Mouse (Mus musculus) neural tube, embryonic 14.5 days (tissue): ENCODE data around the gene Krt13. TPM values are rescaled to one million over a fixed set of nuclear protein-coding genes. Genes with fewer than 3 reads are reported as not detected.

Source experiments
- ATAC-seq: fragments of 200-750 bp; cut with Nextera tagmentation; 2 replicates; pipeline ENCODE4 v1.8.0; 2017; ENCODE audit warnings: low read depth, mild to moderate bottlenecking, moderate TSS enrichment, moderate library complexity
- H3K27ac ChIP-seq: fragments of 300-500 bp; sonication (generic); 2 replicates; pipeline ENCODE4 v1.5.1; 2014; ENCODE audit warnings: low read depth, mild to moderate bottlenecking, control low read depth, low read length, moderate library complexity, mixed read lengths
- H3K27me3 ChIP-seq: fragments of 300-500 bp; sonication (generic); 2 replicates; pipeline ENCODE4 v1.6.1; 2014; ENCODE audit warnings: low read length; ENCODE audit not compliant: control insufficient read depth, insufficient read depth
- H3K36me3 ChIP-seq: fragments of 300-500 bp; sonication (generic); 2 replicates; pipeline ENCODE4 v1.6.1; 2014; ENCODE audit warnings: low read length, mixed read lengths; ENCODE audit not compliant: control insufficient read depth, insufficient read depth
- H3K4me1 ChIP-seq: fragments of 300-500 bp; sonication (generic); 2 replicates; pipeline ENCODE4 v1.6.1; 2014; ENCODE audit warnings: low read length; ENCODE audit not compliant: control insufficient read depth, insufficient read depth
- H3K4me2 ChIP-seq: fragments of 300-500 bp; sonication (generic); 2 replicates; pipeline ENCODE4 v1.6.1; 2014; ENCODE audit warnings: mild to moderate bottlenecking, low read depth, low read length, control low read depth
- H3K4me3 ChIP-seq: fragments of 300-500 bp; sonication (generic); 2 replicates; pipeline ENCODE4 v1.5.1; 2014; ENCODE audit warnings: low read depth, low read length, control low read depth, mixed read lengths
- H3K9ac ChIP-seq: fragments of 300-500 bp; sonication (generic); replicated peaks from 2 replicates; pipeline ENCODE4 v1.6.1; 2014; ENCODE audit warnings: low read depth, mild to moderate bottlenecking, control low read depth, low read length, mixed read lengths
- H3K9me3 ChIP-seq: fragments of 300-500 bp; sonication (generic); 2 replicates; pipeline ENCODE4 v1.6.1; 2016; ENCODE audit warnings: low read length; ENCODE audit not compliant: control insufficient read depth
- WGBS: fragments of 180-500 bp; shearing (Covaris S2); extraction: QIAGEN DNeasy Blood & Tissue Kit; methylation state at CpG from one replicate; pipeline ENCODE4 v1.1.7; 2014; 5-methylcytosine and 5-hydroxymethylcytosine counted together
- polyA plus RNA-seq: library from polyadenylated mRNA; unstranded; fragments of >200 nt; fragmentation: Nextera tagmentation; extraction: Ambion mirVana; gene quantifications from 2 replicates; pipeline ENCODE4 v1.2.1, GENCODE M21; 2014

Krt13 gene
- polyA plus RNA-seq, 1 experiment from 2014 or later = not detected

DNA sequence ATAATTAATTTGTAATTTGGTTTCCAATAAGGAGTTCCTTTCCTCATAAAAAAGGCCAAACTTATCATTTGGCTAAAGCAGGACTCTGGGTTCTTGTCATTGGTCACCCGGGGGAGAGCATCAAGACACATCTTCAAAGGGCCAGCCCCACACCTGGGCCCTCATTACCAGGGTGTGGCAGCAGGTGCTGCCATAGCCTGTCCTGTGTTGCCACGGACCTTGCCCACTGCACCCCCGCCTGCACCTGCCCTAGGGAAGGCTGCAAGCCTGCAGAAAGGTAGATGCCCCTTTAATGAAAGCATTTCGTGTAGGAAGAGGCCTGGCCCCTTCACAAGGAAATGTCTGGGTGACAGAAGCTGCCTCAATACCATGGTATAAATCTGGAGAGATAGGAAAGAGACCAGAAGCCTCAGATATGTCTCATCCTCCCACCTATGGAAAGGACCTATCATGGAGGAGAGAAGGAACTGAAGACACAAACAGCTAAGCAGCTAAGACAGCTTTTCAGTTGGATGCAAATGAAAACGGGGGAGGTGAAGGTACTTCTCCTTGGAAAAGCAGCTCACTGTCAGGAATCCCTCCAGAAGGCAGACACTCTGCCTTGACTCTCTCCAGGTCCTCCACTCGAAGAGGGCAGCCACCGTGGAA is 32.9 kb downstream of the Krt13 start:
- Histone ChIP-seq H3K4me3 (no peak overlapping the region), H3K9ac (no peak overlapping the region), H3K36me3 (no peaks in the 10 kb centered on the region), H3K9me3 (no peaks in the 10 kb centered on the region), H3K4me1 (no peaks in the 10 kb centered on the region), H3K4me2 (no peak overlapping the region), H3K27ac (no peak overlapping the region), H3K27me3 (no peaks in the 10 kb centered on the region)
- 76% methylated on average over 7 of the region's 7 CpGs for WGBS
- ATAC-seq = no peak

DNA sequence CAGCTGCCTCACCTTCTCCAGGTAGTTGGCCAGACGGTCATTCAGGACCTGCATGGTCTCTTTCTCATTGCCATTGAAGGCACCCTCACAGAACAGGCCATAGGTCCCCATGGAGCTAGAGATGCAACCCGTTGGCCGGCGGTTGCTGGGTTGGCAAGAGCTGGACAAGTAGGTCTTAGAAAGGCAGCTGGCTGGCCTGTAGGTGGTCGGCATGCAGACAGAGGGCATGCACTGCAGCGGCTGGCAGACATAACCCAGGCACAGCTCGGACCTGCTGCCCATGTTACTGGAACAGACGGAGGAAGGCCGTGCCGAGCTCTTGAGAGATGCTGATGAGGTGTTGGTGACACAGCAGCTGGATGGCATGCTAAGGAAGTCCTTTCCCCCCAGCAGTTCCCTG is 33.5 kb downstream of the Krt13 start, which contains the start of gene Krt32:
TSS of gene Krt32 (minus strand) at position 366 of the 400 bp plus-strand sequence.
- 94% methylated on average over 10 of the region's 10 CpGs for whole genome bisulfite sequencing
- Histone ChIP-seq H3K9ac (no peak within 1 kb of the TSS), H3K4me2 (no peak within 1 kb of the TSS), H3K27ac (no peak within 1 kb of the TSS), H3K4me1 (no peaks in the 10 kb centered on the region), H3K9me3 (no peaks in the 10 kb centered on the region), H3K27me3 (no peaks in the 10 kb centered on the region), H3K4me3 (no peak within 1 kb of the TSS), H3K36me3 (no peaks in the 10 kb centered on the region)
- no peak for ATAC-seq

DNA sequence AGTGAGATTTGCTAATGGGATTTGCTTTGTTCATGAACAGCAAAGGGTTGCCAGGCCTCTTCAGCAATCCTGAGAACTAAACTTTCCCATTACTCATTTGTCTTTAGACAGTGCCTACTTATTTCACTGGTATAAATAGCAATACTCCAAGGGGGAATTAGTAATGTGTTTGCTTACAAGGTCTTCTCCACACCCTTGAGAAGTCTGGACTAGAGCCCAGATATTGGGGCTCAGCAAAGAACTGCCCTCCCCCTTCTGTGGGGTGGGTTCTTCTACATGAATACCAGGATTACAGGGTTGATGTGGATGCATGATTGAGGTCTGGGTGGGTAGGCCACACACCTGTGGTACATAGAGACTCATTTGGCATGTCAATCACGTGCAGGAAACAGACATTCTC is 47.5 kb downstream of the Krt13 start:
- WGBS = 78% methylated on average over 1 of the region's 1 CpGs
- Histone ChIP-seq H3K4me3 (no peak overlapping the region), H3K9me3 (no peaks in the 10 kb centered on the region), H3K27ac (no peak overlapping the region), H3K27me3 (no peaks in the 10 kb centered on the region), H3K4me2 (no peak overlapping the region), H3K36me3 (no peaks in the 10 kb centered on the region), H3K9ac (no peak overlapping the region), H3K4me1 (no peaks in the 10 kb centered on the region)
- no peak for ATAC-seq

Other genes starting within 250 kb of the Krt13 start
- not detected in 2 replicates for gene Krtap9-1, start 248.2 kb downstream of the Krt13 start, polyA plus RNA-seq
- gene Gm11567, start 242.4 kb downstream of the Krt13 start, polyA plus RNA-seq = not detected in 2 replicates
- not detected in 2 replicates for gene Krtap31-1, start 213.6 kb downstream of the Krt13 start, polyA plus RNA-seq
- not detected in 2 replicates for gene Gm11565, start 206.8 kb downstream of the Krt13 start, polyA plus RNA-seq
- gene Krtap31-2, start 185.3 kb downstream of the Krt13 start, polyA plus RNA-seq = not detected in 2 replicates
- not detected in 2 replicates for gene Krtap9-5, start 173.1 kb downstream of the Krt13 start, polyA plus RNA-seq
- not detected in 2 replicates for gene Krtap29-1, start 142.5 kb downstream of the Krt13 start, polyA plus RNA-seq
- gene Krtap16-1, start 135.0 kb downstream of the Krt13 start, polyA plus RNA-seq = 0.24 TPM in 1 of 2 replicates, not detected in the other
- 0.56 and 0.86 TPM in 2 replicates for gene Krtap17-1, start 127.6 kb downstream of the Krt13 start, polyA plus RNA-seq
- not detected in 2 replicates for gene Krt33a, start 105.4 kb downstream of the Krt13 start, polyA plus RNA-seq
- not detected in 2 replicates for gene Krt33b, start 91.7 kb downstream of the Krt13 start, polyA plus RNA-seq
- gene Krt34, start 80.0 kb downstream of the Krt13 start, polyA plus RNA-seq = not detected in 2 replicates
- not detected in 2 replicates for gene Krt31, start 71.0 kb downstream of the Krt13 start, polyA plus RNA-seq
- gene Krt32, start 33.3 kb downstream of the Krt13 start, polyA plus RNA-seq = not detected in 2 replicates
- not detected in 2 replicates for gene Krt35, start 25.3 kb downstream of the Krt13 start, polyA plus RNA-seq
- gene Krt36, start 15.9 kb downstream of the Krt13 start, polyA plus RNA-seq = not detected in 2 replicates
- not detected in 2 replicates for gene Krt15, start 14.4 kb upstream of the Krt13 start, polyA plus RNA-seq
- gene Krt19, start 27.1 kb upstream of the Krt13 start, polyA plus RNA-seq = 0.46 and 0.51 TPM in 2 replicates
- gene Krt9, start 71.7 kb upstream of the Krt13 start, polyA plus RNA-seq = 0.08 TPM in 1 of 2 replicates, not detected in the other
- 0.36 and 0.40 TPM in 2 replicates for gene Krt14, start 86.0 kb upstream of the Krt13 start, polyA plus RNA-seq
- not detected in 2 replicates for gene Krt16, start 127.3 kb upstream of the Krt13 start, polyA plus RNA-seq
- 0.22 TPM in 1 of 2 replicates, not detected in the other for gene Krt17, start 139.5 kb upstream of the Krt13 start, polyA plus RNA-seq
- gene Krt42, start 148.3 kb upstream of the Krt13 start, polyA plus RNA-seq = not detected in 2 replicates
- 1,262 and 1,333 TPM in 2 replicates for gene Eif1, start 198.3 kb upstream of the Krt13 start, polyA plus RNA-seq
- gene Gast, start 212.8 kb upstream of the Krt13 start, polyA plus RNA-seq = not detected in 2 replicates
- gene Hap1, start 234.6 kb upstream of the Krt13 start, polyA plus RNA-seq = 71.6 and 93.7 TPM in 2 replicates